Mouse (Mus musculus) common myeloid progenitor, adult 5-6 weeks (primary cell): ENCODE measurements around the gene Hist1h1t. TPM values are rescaled to one million over a fixed set of nuclear protein-coding genes. Genes with fewer than 3 reads are reported as not detected.

Source experiments
- total RNA-seq: library from RNA; stranded (forward); fragments of 200-1000, 187-1606 nt; gene quantifications from 2 replicates; pipeline ENCODE4 v1.2.3, GENCODE M21; 2017

Gene Hist1h1t
- total RNA-seq, 1 experiment from 2014 or later, result 0.55 TPM

Other genes with a start within 250 kb of the Hist1h1t start
- gene Btn1a1, start 229.9 kb upstream of the Hist1h1t start, total RNA-seq, result not detected in 2 replicates
- gene Btn2a2, start 207.0 kb upstream of the Hist1h1t start, total RNA-seq, result not detected in 2 replicates
- 1,499 and 1,774 TPM in 2 replicates for gene Hist1h4h, start 164.8 kb upstream of the Hist1h1t start, total RNA-seq
- gene Hist1h2af, start 161.9 kb upstream of the Hist1h1t start, total RNA-seq, result 1,142 and 1,285 TPM in 2 replicates
- 199 and 205 TPM in 2 replicates for gene Hist1h3g, start 160.4 kb upstream of the Hist1h1t start, total RNA-seq
- gene Hist1h2bh, start 152.4 kb upstream of the Hist1h1t start, total RNA-seq, result 91.4 and 108 TPM in 2 replicates
- gene Hist1h3f, start 151.8 kb upstream of the Hist1h1t start, total RNA-seq, result 186 and 196 TPM in 2 replicates
- 2,800 and 2,993 TPM in 2 replicates for gene Hist1h4f, start 144.2 kb upstream of the Hist1h1t start, total RNA-seq
- 92.5 and 96.4 TPM in 2 replicates for gene Hist1h1d, start 142.6 kb upstream of the Hist1h1t start, total RNA-seq
- 574 and 671 TPM in 2 replicates for gene Hist1h3e, start 133.4 kb upstream of the Hist1h1t start, total RNA-seq
- gene Hist1h2ae, start 124.6 kb upstream of the Hist1h1t start, total RNA-seq, result 336 and 401 TPM in 2 replicates
- gene Hist1h2bg, start 124.4 kb upstream of the Hist1h1t start, total RNA-seq, result 1,313 and 1,586 TPM in 2 replicates
- gene Hist1h2bf, start 121.6 kb upstream of the Hist1h1t start, total RNA-seq, result 558 and 569 TPM in 2 replicates
- gene Hist1h2ad, start 121.4 kb upstream of the Hist1h1t start, total RNA-seq, result 127 and 293 TPM in 2 replicates
- 98.2 and 137 TPM in 2 replicates for gene Hist1h3d, start 120.1 kb upstream of the Hist1h1t start, total RNA-seq
- gene Hist1h4d, start 114.2 kb upstream of the Hist1h1t start, total RNA-seq, result 1,514 and 1,667 TPM in 2 replicates
- gene Hist1h2be, start 74.7 kb upstream of the Hist1h1t start, total RNA-seq, result 92.7 and 94.2 TPM in 2 replicates
- gene Hist1h1e, start 73.3 kb upstream of the Hist1h1t start, total RNA-seq, result 314 and 326 TPM in 2 replicates
- gene Hist1h2ac, start 11.9 kb upstream of the Hist1h1t start, total RNA-seq, result 114 and 119 TPM in 2 replicates
- 224 and 276 TPM in 2 replicates for gene Hist1h2bc, start 11.6 kb upstream of the Hist1h1t start, total RNA-seq
- 434 and 555 TPM in 2 replicates for gene Hist1h4c, start 2.6 kb downstream of the Hist1h1t start, total RNA-seq
- 3.6 and 4.3 TPM in 2 replicates for gene Hfe, start 15.0 kb downstream of the Hist1h1t start, total RNA-seq
- gene Hist1h1c, start 43.0 kb downstream of the Hist1h1t start, total RNA-seq, result 753 and 796 TPM in 2 replicates
- 801 and 823 TPM in 2 replicates for gene Hist1h3c, start 49.8 kb downstream of the Hist1h1t start, total RNA-seq
- 2,989 and 3,536 TPM in 2 replicates for gene Hist1h2bb, start 50.9 kb downstream of the Hist1h1t start, total RNA-seq
- 2,765 and 2,805 TPM in 2 replicates for gene Hist1h2ab, start 55.3 kb downstream of the Hist1h1t start, total RNA-seq
- 689 and 718 TPM in 2 replicates for gene Hist1h3b, start 56.5 kb downstream of the Hist1h1t start, total RNA-seq
- 676 and 902 TPM in 2 replicates for gene Hist1h4b, start 61.2 kb downstream of the Hist1h1t start, total RNA-seq
- 597 and 703 TPM in 2 replicates for gene Hist1h4a, start 65.4 kb downstream of the Hist1h1t start, total RNA-seq
- 599 and 655 TPM in 2 replicates for gene Hist1h3a, start 66.6 kb downstream of the Hist1h1t start, total RNA-seq
- 2,071 and 2,536 TPM in 2 replicates for gene Hist1h1a, start 67.9 kb downstream of the Hist1h1t start, total RNA-seq
- gene Trim38, start 74.1 kb downstream of the Hist1h1t start, total RNA-seq, result not detected in 2 replicates
- gene Slc17a2, start 111.2 kb downstream of the Hist1h1t start, total RNA-seq, result not detected in 2 replicates
- not detected in 2 replicates for gene Slc17a3, start 143.6 kb downstream of the Hist1h1t start, total RNA-seq
- not detected in 2 replicates for gene Slc17a1, start 171.9 kb downstream of the Hist1h1t start, total RNA-seq
- gene Slc17a4, start 219.2 kb downstream of the Hist1h1t start, total RNA-seq, result 0.46 TPM in 1 of 2 replicates, not detected in the other
- gene Hist1h2ba, start 238.3 kb downstream of the Hist1h1t start, total RNA-seq, result not detected in 2 replicates
- not detected in 2 replicates for gene Hist1h2aa, start 238.6 kb downstream of the Hist1h1t start, total RNA-seq